Mouse (Mus musculus): Measurements from ENCODE around the gene Cdkn2b.

DNA sequence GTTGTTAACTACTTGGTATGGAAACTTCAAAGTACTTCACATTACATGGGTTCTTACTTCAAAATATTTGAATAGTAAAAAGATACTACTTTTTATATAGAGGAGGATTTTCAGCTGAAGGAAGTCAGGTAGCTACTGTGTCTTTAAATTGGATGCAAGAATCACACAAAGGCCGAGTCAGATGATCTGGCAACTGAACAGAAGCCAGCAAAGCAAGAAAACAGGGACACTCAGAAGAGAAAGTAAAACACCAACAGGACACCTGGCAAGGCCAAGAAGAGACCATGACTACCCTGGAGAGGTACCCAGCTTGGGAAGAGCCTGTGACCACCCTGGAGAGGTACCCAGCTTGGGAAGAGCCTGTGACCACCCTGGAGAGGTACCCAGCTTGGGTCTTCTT is 24.3 kb downstream of the Cdkn2b start:
- TF ChIP-seq CTCF (IDR thresholded peaks at IDR 0.05; ENCODE audit: low read depth), result no peak
- no peak for TF ChIP-seq EP300 (IDR thresholded peaks at IDR 0.05; ENCODE audit: low read depth)
